Mouse (Mus musculus): ENCODE results near the gene Scn1b.

The Scn1b gene

GRCm38 (mm10) chr7:31149271-31149670, 22.5 kb upstream of the Scn1b start:
- no peak for DNase-seq

DNA sequence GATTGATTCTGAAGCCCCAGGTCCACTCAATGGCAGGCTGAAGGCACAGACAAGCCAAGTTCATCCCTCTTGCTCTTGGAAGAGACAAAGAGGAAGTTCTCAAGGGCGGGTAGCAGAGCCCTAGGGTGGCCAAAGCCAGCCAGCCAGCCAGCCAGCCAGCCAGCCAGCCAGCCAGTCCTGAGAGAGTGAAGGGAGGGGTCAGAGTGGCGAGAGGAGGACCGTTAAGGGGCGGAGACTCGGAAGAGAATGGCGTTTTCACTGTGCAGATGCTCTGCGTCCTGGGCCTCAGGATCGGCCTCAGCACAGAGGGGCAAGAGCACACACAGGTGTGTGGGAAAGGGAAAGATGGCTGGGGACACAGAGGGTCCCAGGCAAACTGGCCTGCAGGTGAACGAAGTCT, 22.0 kb upstream of the Scn1b start:
- DNase-seq = peak; percentile 74 to 78

GRCm38 (mm10) chr7:31148086-31148485, 21.3 kb upstream of the Scn1b start:
- DNase-seq = no peak

DNA sequence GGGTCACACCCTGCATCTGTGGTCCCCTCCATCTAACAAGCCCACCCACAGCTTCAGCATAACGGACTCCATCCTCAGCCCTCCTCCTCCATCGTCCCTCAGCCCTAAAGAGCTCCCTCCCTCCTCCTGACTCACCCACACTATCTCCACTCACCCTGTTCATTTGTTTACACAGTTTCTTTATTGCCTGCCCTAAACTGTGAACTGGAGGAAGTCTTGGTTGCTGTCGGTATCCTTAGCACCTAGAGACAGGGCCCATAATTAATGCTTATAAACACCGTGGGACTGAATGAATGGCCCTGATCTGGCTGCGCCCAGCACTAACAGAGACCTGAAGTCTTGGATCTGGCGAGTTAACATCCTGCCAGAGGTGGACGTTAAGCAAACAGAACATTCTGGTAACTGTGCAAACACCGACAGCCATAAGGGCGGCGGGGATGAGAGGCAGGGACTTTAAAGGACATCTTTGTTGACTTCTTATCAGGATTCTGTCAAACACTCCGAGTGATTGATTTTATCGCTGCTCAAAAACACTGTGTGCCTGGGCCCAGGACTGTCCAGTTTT, 18.9 kb upstream of the Scn1b start:
- peak; percentile 33 to 56 for DNase-seq

- DNase-seq = no peak
These were observed 18.1 kb upstream of the Scn1b start for GRCm38 (mm10) chr7:31144886-31145285.

DNA sequence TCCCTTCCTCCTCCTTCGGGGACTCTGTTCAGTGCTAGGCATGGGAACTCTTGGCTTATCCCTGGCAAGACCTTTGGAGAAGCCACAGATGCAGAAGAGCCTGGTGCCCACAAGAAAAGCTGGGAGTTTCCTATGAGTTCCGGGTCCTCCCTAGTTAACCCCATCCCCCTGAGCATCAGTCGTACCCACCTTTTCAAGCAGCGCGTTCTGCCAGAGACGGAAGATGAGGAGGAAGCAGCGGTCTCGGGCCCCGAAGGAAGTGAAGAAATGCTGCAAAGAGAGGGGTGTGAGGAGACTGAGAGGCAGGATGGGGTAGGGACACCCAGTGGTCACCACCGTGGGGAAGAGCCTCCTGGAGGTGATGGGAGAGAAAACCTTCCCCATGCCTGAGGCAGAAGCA, 14.1 kb upstream of the Scn1b start:
- DNase-seq = no peak

- no peak for DNase-seq
These were observed 13.5 kb upstream of the Scn1b start for GRCm38 (mm10) chr7:31140302-31140701.

DNA sequence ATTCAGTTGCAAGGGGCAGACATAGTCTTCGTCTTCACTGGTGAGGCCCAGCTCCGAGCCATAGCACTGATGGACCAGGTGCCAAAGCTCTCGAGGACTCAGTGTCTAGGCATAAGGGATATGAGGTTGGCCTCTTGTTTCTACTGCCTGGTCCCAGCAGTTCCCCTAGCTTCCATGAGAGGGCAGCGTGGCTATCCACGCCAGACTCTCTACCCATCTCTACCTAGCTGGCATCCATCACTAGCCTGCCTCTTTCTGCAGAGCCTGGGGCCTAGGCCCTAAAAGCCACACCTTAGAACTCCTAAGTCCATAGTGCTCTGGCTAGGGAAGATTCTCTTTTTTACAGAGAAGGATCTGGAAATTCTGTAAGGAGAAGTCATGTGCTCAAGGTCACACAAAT, 13.0 kb upstream of the Scn1b start:
- DNase-seq = peak; percentile 61 to 78

GRCm38 (mm10) chr7:31135717-31136116, 8.9 kb upstream of the Scn1b start:
- no peak for DNase-seq

GRCm38 (mm10) chr7:31131866-31132265, 5.1 kb upstream of the Scn1b start:
- no peak for DNase-seq

GRCm38 (mm10) chr7:31130841-31131240, 4.0 kb upstream of the Scn1b start:
- peak; percentile 50 to 74 for DNase-seq

DNA sequence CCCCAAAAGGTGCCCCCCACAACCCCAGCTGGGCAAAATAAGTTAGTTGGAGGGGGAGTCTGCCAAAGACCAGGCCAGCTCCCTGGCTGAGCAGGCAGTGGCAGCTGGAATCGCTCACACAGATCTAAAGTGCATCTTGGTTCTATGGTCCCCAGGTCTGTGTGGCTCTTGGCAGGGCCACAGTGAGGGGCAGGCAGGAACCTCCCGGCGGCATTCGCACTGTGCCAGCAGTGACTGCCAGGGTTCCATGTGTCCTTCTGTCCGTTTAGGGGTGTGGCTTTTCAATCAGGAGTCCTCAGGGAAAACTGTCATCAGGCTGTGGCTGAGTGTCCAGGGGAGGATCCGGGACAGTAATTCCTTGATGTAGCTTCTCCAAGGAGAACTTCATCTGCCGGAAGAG, 3.4 kb upstream of the Scn1b start:
- DNase-seq = no peak

- DNase-seq = no peak
These were observed 1.4 kb upstream of the Scn1b start for GRCm38 (mm10) chr7:31128157-31128705.

- no peak for DNase-seq
These were observed 522 bp downstream of the Scn1b start for GRCm38 (mm10) chr7:31126211-31126751.

GRCm38 (mm10) chr7:31125116-31125515, 1.7 kb downstream of the Scn1b start:
- DNase-seq = no peak

DNA sequence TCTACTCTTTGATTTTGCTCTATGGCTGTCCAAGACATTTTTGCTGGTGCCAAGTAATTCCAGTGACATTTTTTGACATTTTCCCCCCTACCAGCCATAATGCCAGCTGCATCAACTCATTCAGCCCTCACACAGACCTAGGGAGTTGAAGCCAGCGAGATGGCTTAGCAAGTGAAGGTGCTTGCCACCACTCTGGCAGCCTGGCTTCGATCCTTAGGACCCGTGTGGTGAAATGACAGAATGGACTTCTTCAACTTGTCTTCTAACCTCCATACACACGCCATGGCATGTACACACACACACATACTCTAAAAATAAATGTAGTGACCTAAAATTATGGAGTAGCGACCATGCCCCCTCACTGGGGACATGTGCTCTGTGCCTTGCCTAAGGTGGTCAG, 2.4 kb downstream of the Scn1b start:
- no peak for DNase-seq

DNA sequence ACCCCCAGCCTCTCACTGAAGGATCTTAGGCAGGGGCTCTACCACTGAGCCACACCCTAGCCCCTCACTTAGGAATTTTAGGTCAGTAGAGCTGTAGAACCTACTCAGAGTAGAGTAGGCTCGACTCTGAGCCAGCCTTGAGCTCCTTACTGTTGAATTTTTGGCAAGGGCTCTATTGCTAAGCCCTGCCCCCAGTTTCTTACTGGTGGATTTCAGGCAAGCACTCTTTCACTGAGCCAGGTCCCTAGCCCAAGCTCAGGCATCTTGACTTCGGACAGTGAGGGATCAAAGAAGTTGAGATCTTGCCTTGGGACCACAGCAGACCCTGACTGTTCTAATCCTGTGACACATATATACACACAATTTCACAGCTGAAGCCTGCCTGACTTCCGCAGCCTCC, 3.1 kb downstream of the Scn1b start:
- DNase-seq = no peak

- DNase-seq = no peak
These were observed 3.9 kb downstream of the Scn1b start for GRCm38 (mm10) chr7:31122641-31123631.

DNA sequence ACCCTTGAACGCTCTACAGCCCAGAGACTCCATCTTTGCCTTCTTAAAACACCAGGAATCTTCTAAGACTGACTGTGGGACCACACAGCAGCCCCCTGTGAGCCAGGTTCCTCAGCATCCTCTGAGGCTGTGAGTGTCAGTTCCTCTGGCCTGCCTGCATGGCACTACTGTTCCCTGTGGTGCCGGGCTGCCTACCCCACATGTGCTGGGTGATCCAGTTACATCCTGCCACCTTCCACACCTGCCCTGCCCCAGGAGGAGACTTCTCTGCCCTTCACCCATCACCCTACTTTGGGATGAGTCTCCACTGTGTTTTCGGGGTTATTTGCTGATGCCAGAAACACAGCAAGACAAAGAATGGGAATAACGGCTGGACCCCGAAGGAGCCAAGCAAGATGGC, 7.2 kb downstream of the Scn1b start:
- DNase-seq = no peak

DNA sequence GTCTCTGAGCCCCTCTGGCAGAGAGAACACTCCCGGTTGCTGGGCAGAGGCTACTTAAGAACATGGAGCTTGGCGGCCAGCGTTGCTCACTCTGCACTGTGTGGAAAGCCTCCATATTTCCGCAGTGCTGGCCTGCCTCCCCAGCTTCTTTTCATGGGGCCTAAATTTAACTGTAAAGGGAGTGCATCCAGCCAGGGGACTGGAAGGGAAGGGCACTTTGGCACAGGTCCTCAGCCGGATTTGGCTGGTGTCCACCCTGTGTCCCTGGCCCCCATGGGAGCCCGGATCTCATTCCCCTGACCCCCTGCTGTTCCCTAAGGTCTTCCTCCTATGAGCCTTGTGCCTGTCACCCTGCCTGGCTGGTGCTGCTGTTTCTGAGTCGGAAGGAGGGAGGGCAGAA, 8.3 kb downstream of the Scn1b start:
- no peak for DNase-seq

GRCm38 (mm10) chr7:31117465-31117864, 9.3 kb downstream of the Scn1b start:
- DNase-seq = no peak

DNA sequence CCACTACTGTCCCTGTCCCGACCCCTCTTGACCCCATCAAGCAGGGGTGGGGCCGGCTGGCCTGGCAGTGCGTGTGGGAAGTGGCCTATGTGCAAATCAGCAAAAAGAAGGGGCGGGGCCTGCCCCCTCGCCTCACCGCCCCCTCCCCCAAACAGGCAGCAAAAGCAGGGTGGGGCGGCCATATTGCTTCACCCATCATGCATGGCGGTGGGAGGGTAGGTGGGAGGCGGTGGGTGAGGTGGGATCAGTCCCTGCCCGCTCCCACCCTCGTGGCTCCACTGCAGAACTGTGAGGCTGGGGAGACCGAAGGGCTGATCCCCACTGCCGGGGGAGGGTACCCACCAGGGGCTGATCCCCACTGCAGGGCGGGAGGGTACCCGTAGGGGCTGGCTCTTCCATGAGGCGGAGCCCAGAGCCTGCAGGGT, 10.1 kb downstream of the Scn1b start:
- no peak for DNase-seq

GRCm38 (mm10) chr7:31115587-31116043, 11.2 kb downstream of the Scn1b start:
- peak; percentile 69 to 82 for DNase-seq

GRCm38 (mm10) chr7:31115182-31115581, 11.6 kb downstream of the Scn1b start, which contains the start of gene Hpn:
Hpn (minus strand) TSS chr7:31115290.
- peak; percentile 65 to 83 for DNase-seq

Measured in lung, postnatal 4 days (tissue).